ENCODE assay signal across 9 mouse cellular contexts in the genomic region with DNA sequence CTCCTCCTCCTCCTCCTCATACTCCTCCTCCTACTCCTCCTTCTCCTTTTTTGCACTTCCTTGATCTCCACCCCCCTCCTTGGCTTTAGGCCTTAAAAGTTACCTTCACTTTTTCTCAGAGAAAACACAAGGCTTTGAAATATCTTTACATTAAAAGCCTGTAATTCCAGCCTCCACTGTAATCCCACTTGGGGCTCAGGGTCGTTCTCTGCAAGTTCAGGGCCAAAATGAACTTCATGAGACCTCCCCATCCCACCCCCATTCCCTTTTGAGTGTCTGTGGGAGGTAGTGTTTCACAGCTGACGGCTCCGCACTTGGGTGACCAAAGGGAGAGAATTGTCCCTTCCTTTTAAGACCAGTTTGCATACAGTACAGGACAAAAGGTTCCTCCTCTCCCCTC. TPM values are rescaled to one million over a fixed set of nuclear protein-coding genes. Genes with fewer than 3 reads are reported as not detected.
DNase-seq lines count a peak whose midpoint lies in the region; ATAC-seq and TF ChIP-seq lines count a peak whose summit lies in the region.
"Had no signal": no experiment of that assay in that cellular context is flagged by ENCODE, and none has a peak within 500 bp of the region (broad histone marks: within the 10 kb centered on the region; RNA-seq: fewer than 3 reads in every experiment).

No protein-coding gene starts in this region.

- H3K9ac ChIP-seq in kidney, embryonic 15.5 days: no peak overlapping the region
- no peak overlapping the region for H3K9ac ChIP-seq in hindbrain, embryonic 11.5 days (ENCODE audit: low read depth, low read length)
- H3K9ac ChIP-seq in midbrain, postnatal 0 days (replicated peaks; ENCODE audit: low read length, poor library complexity, severe bottlenecking): no peak overlapping the region

- no peaks in the 10 kb centered on the region for H3K27me3 ChIP-seq in kidney, embryonic 15.5 days
- no peaks in the 10 kb centered on the region for H3K27me3 ChIP-seq in hindbrain, embryonic 11.5 days (ENCODE audit: control insufficient read depth, insufficient read depth, low read length)
- no peaks in the 10 kb centered on the region for H3K27me3 ChIP-seq in midbrain, postnatal 0 days (ENCODE audit: insufficient read depth, low read length)

- no peak for TF ChIP-seq POLR2A in cortical plate, adult 2 months (IDR thresholded peaks at IDR 0.05; ENCODE audit: extremely low read depth, insufficient read depth, low read length)

- H3K4me2 ChIP-seq in kidney, embryonic 15.5 days: peak overlapping the region; percentile 86
- no peak overlapping the region for H3K4me2 ChIP-seq in hindbrain, embryonic 11.5 days (replicated peaks; ENCODE audit: low read depth, low read length)
- H3K4me2 ChIP-seq in midbrain, postnatal 0 days (ENCODE audit: low read depth, low read length, poor library complexity, severe bottlenecking): 0 out of 2 replicates have a peak overlapping the region, but pooled peaks have one; percentile 75

- peaks cover 25% of the 10 kb centered on the region for H3K4me1 ChIP-seq in kidney, embryonic 15.5 days
- H3K4me1 ChIP-seq in cortical plate, adult 2 months (ENCODE audit: control insufficient read depth, insufficient read depth, low read length): no peaks in the 10 kb centered on the region; the same call in 1 of the 2 replicates
- no peaks in the 10 kb centered on the region; the same call in 1 of the 2 replicates for H3K4me1 ChIP-seq in hindbrain, embryonic 11.5 days (replicated peaks; ENCODE audit: control insufficient read depth, insufficient read depth, low read length)
- no peaks in the 10 kb centered on the region; the same call in 1 of the 2 replicates for H3K4me1 ChIP-seq in midbrain, postnatal 0 days (ENCODE audit: insufficient read depth, low read length)

- peak overlapping the region; percentile 98 for H3K27ac ChIP-seq in kidney, embryonic 15.5 days
- H3K27ac ChIP-seq in cortical plate, adult 2 months (ENCODE audit: insufficient read depth, low read length): no peak overlapping the region
- H3K27ac ChIP-seq in hindbrain, embryonic 11.5 days (ENCODE audit: low read depth, low read length): no peak overlapping the region
- no peak overlapping the region for H3K27ac ChIP-seq in midbrain, postnatal 0 days (ENCODE audit: low read depth, low read length)
- H3K27ac ChIP-seq: liver, embryonic 13.5 days had no signal

- 0 out of 2 replicates have a peak, but pooled peaks have one; percentile 4 for ATAC-seq in kidney, embryonic 15.5 days (replicated peaks; ENCODE audit: low FRiP score)
- ATAC-seq in hindbrain, embryonic 11.5 days (ENCODE audit: low FRiP score): no peak
- ATAC-seq in midbrain, postnatal 0 days (ENCODE audit: low FRiP score): no peak
- ATAC-seq in frontal cortex, adult (ENCODE audit: low TSS enrichment): no peak

- H3K4me3 ChIP-seq in kidney, embryonic 15.5 days (replicated peaks): peak overlapping the region; percentile 89; the same call in 1 of the 2 replicates
- peak overlapping the region; percentile 52; the same call in 1 of the 2 replicates for H3K4me3 ChIP-seq in cortical plate, adult 2 months (ENCODE audit: insufficient read depth, low read length)
- H3K4me3 ChIP-seq in hindbrain, embryonic 11.5 days (ENCODE audit: low read depth, low read length): no peak overlapping the region
- H3K4me3 ChIP-seq in midbrain, postnatal 0 days (ENCODE audit: low read depth, low read length): no peak overlapping the region

- no peak for DNase-seq in kidney, adult 11 months
- DNase-seq in hindbrain, embryonic 11.5 days (ENCODE audit: low spot score): peak; percentile 17
- no peak for DNase-seq in midbrain, postnatal 0 days (ENCODE audit: low spot score)
- DNase-seq in urinary bladder, adult 18-20 months (ENCODE audit: low spot score in 2 of 2): no peak
- no peak for DNase-seq in urinary bladder, postnatal 14 days (ENCODE audit: low spot score)

- WGBS in kidney, embryonic 15.5 days: 12% methylated on average over 3 of the region's 3 CpGs
- WGBS in hindbrain, embryonic 11.5 days: 29% methylated on average over 3 of the region's 3 CpGs
- WGBS in midbrain, postnatal 0 days: 31% methylated on average over 3 of the region's 3 CpGs

- no peaks in the 10 kb centered on the region for H3K9me3 ChIP-seq in kidney, embryonic 15.5 days (replicated peaks)
- no peaks in the 10 kb centered on the region for H3K9me3 ChIP-seq in hindbrain, embryonic 11.5 days (ENCODE audit: control insufficient read depth, low read length)
- no peaks in the 10 kb centered on the region for H3K9me3 ChIP-seq in midbrain, postnatal 0 days (ENCODE audit: low read length)
- H3K9me3 ChIP-seq: liver, embryonic 13.5 days had no signal

- no peak for TF ChIP-seq CTCF in cortical plate, adult 2 months (IDR thresholded peaks at IDR 0.05; ENCODE audit: extremely low read depth, insufficient read depth, low read length)
- no peak for TF ChIP-seq CTCF in midbrain, postnatal 0 days (IDR thresholded peaks at IDR 0.05)

- H3K36me3 ChIP-seq in kidney, embryonic 15.5 days: peaks cover 4% of the 10 kb centered on the region; the same call in 1 of the 2 replicates
- no peaks in the 10 kb centered on the region for H3K36me3 ChIP-seq in hindbrain, embryonic 11.5 days (ENCODE audit: control insufficient read depth, insufficient read depth, low read length)
- no peaks in the 10 kb centered on the region for H3K36me3 ChIP-seq in midbrain, postnatal 0 days (ENCODE audit: insufficient read depth, low read length)
- H3K36me3 ChIP-seq: liver, embryonic 13.5 days had no signal

RNA-seq across cellular contexts. Expression of a gene that starts 0.2 kb away (rescaled TPM):
- polyA plus RNA-seq in kidney, embryonic 15.5 days (2015; fragmentation: Nextera tagmentation; extraction: Ambion mirVana): 79.9 and 81.6 TPM in 2 replicates
- polyA plus RNA-seq in cortical plate, adult 2 months (2012; rRNA removed): 42.5 and 44.5 TPM in 2 replicates
- 61.6 and 66.6 TPM in 2 replicates for polyA plus RNA-seq in hindbrain, embryonic 11.5 days (2014; fragmentation: Nextera tagmentation; extraction: Ambion mirVana)
- total RNA-seq in midbrain, postnatal 0 days (2014; rRNA removed): 93.5 and 94.2 TPM in 2 replicates
- 75.8 and 76.8 TPM in 2 replicates for polyA plus RNA-seq in midbrain, postnatal 0 days (2015; fragmentation: Nextera tagmentation; extraction: Ambion mirVana)

RNA-seq across cellular contexts. Expression of a gene that starts 47.5 kb away (rescaled TPM):
- 184 and 185 TPM in 2 replicates for polyA plus RNA-seq in kidney, embryonic 15.5 days (2015; fragmentation: Nextera tagmentation; extraction: Ambion mirVana)
- 226 and 237 TPM in 2 replicates for polyA plus RNA-seq in cortical plate, adult 2 months (2012; rRNA removed)
- polyA plus RNA-seq in hindbrain, embryonic 11.5 days (2014; fragmentation: Nextera tagmentation; extraction: Ambion mirVana): 148 and 163 TPM in 2 replicates
- 60.9 and 67.2 TPM in 2 replicates for total RNA-seq in midbrain, postnatal 0 days (2014; rRNA removed)
- polyA plus RNA-seq in midbrain, postnatal 0 days (2015; fragmentation: Nextera tagmentation; extraction: Ambion mirVana): 165 and 180 TPM in 2 replicates

RNA-seq across cellular contexts. Expression of a gene that starts 55.6 kb away (rescaled TPM):
- polyA plus RNA-seq in kidney, embryonic 15.5 days (2015; fragmentation: Nextera tagmentation; extraction: Ambion mirVana): 23.0 and 28.5 TPM in 2 replicates
- 55.3 and 60.4 TPM in 2 replicates for polyA plus RNA-seq in cortical plate, adult 2 months (2012; rRNA removed)
- 0.25 and 0.36 TPM in 2 replicates for polyA plus RNA-seq in hindbrain, embryonic 11.5 days (2014; fragmentation: Nextera tagmentation; extraction: Ambion mirVana)
- total RNA-seq in midbrain, postnatal 0 days (2014; rRNA removed): 2.8 and 3.3 TPM in 2 replicates
- 1.1 and 1.2 TPM in 2 replicates for polyA plus RNA-seq in midbrain, postnatal 0 days (2015; fragmentation: Nextera tagmentation; extraction: Ambion mirVana)

Comparison
In these comparisons a context has a peak if more than half of its experiments do, and no peak if none do; other contexts are left out.
1. H3K4me3 ChIP-seq: peak in kidney, embryonic 15.5 days (single experiment) and cortical plate, adult 2 months (single experiment); none in hindbrain, embryonic 11.5 days (single experiment) and midbrain, postnatal 0 days (single experiment).
2. RNA of a gene that starts 55.6 kb away (polyA plus RNA-seq): 55.3 to 60.4 TPM in cortical plate, adult 2 months and 23.0 to 28.5 TPM in kidney, embryonic 15.5 days; 1.1 to 1.2 TPM in midbrain, postnatal 0 days and 0.25 to 0.36 TPM in hindbrain, embryonic 11.5 days; every median in the first group is over 10 times any median in the second.